Mouse (Mus musculus) heart, embryonic 13.5 days (tissue): Measurements from ENCODE around the gene Agpat2. TPM values are rescaled to one million over a fixed set of nuclear protein-coding genes. Genes with fewer than 3 reads are reported as not detected.

Experiments used
- ATAC-seq: fragments of 200-750 bp; cut with Nextera tagmentation; 2 replicates; pipeline ENCODE4 v1.8.0; 2017; ENCODE audit warnings: moderate TSS enrichment; ENCODE audit not compliant: insufficient number of reproducible peaks, low FRiP score, low TSS enrichment; ENCODE audit errors: extremely low read depth
- H3K27ac ChIP-seq: fragments of 300-500 bp; sonication (generic); replicated peaks from 2 replicates; pipeline ENCODE4 v1.5.1; 2015; ENCODE audit warnings: moderate library complexity, mild to moderate bottlenecking, inconsistent platforms
- H3K27me3 ChIP-seq: fragments of 300-500 bp; sonication (generic); replicated peaks from 2 replicates; pipeline ENCODE4 v1.6.1; 2015; ENCODE audit warnings: mild to moderate bottlenecking, inconsistent platforms
- H3K36me3 ChIP-seq: fragments of 300-500 bp; sonication (generic); 2 replicates; pipeline ENCODE4 v1.6.1; 2015; ENCODE audit warnings: mild to moderate bottlenecking, inconsistent platforms
- H3K4me1 ChIP-seq: fragments of 300-500 bp; sonication (generic); 2 replicates; pipeline ENCODE4 v1.6.1; 2015; ENCODE audit warnings: inconsistent platforms
- H3K4me2 ChIP-seq: fragments of 300-500 bp; sonication (generic); 2 replicates; pipeline ENCODE4 v1.6.1; 2015; ENCODE audit warnings: inconsistent platforms, mild to moderate bottlenecking, moderate library complexity
- H3K4me3 ChIP-seq: fragments of 300-500 bp; sonication (generic); 2 replicates; pipeline ENCODE4 v1.5.1; 2015; ENCODE audit warnings: moderate library complexity, mild to moderate bottlenecking, inconsistent platforms
- H3K9ac ChIP-seq: fragments of 300-500 bp; sonication (generic); 2 replicates; pipeline ENCODE4 v1.6.1; 2015; ENCODE audit warnings: inconsistent platforms, mild to moderate bottlenecking, moderate library complexity
- H3K9me3 ChIP-seq: fragments of 300-500 bp; sonication (generic); 2 replicates; pipeline ENCODE4 v1.6.1; 2016; ENCODE audit warnings: inconsistent platforms
- WGBS: fragments of 180-500 bp; shearing (Covaris S2); methylation state at CpG from one replicate; pipeline ENCODE4 v1.1.7; 2015; ENCODE audit warnings: mixed read lengths; 5-methylcytosine and 5-hydroxymethylcytosine counted together
- polyA plus RNA-seq: library from polyadenylated mRNA; unstranded; fragments of >200 nt; fragmentation: Nextera tagmentation; extraction: Ambion mirVana; gene quantifications from 2 replicates; pipeline ENCODE4 v1.2.1, GENCODE M21; 2015

The Agpat2 gene
- 21.8 and 23.2 TPM in 2 replicates for polyA plus RNA-seq

DNA sequence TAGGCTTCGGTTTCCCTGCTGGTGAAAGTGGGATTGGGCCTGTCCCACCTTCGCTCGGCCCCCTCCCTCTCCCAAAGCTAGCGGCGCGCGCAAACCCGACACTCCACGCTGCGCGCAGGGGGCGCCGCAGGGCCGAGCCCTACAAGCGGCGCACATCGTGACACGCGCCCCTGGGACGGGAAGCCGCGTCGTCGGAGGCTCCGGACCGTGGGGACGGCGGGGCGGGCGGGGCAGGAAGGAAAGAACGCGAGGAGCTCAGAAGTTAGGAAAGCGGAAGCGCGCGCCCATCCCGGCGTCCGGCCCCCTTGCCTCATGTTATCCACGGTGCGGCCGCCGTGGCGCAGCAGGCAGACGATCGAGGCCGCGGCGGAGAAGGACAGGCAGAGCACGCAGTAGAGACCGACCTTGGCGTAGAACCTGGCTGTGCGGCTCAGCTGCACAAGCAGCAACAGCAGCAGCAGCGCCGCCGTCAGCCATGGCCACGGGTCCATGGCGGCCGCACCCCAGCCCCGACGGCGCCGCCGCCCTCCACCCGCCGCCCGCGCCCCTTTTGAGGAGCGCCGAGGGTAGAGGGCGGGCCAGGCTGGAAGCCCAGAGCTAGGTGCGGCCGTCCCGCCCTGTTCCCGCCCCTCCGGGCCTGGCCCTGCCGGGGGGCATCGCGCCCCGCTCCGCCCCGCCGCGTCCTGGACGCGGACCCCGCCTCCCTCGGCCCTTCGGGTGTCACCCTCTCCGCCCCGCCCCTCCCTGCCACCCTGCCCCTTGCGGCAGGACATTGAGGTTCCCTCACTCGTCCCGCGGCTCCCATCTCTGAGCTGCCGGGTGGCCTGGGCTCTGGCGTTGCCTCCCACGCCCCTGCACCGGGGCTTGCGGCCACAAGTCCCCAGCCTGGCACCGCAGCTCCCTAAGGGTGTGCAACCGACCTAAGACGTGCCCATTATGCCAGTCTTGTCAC lies at the start of gene Agpat2:
Gene Agpat2, minus strand, starts transcription at position 698 of the 952 bp plus-strand sequence.
- WGBS: under 1% methylated on average over 95 of the region's 103 CpGs
- peak within 1 kb of the TSS; percentile 90 for H3K4me2 ChIP-seq
- H3K9ac ChIP-seq: peak within 1 kb of the TSS; percentile 90

GRCm38 (mm10) chr2:26646643-26647293 lies 42.6 kb upstream of the Agpat2 start:
- H3K4me3 ChIP-seq: no peak overlapping the region
- H3K27ac ChIP-seq: no peak overlapping the region
- no peak overlapping the region for H3K4me2 ChIP-seq
- H3K36me3 ChIP-seq: no peaks in the 10 kb centered on the region
- ATAC-seq: peak; percentile 81
- no peaks in the 10 kb centered on the region for H3K9me3 ChIP-seq
- no peaks in the 10 kb centered on the region; the same call in 1 of the 2 replicates for H3K27me3 ChIP-seq
- H3K9ac ChIP-seq: no peak overlapping the region
- 18% methylated on average over 3 of the region's 3 CpGs for WGBS
- H3K4me1 ChIP-seq: 0 out of 2 replicates have a peak, but pooled peaks cover 6% of the 10 kb centered on the region

More for the DNA sequence above, at the start of gene Agpat2:
- Histone ChIP-seq H3K4me1 (peaks cover 34% of the 10 kb centered on the region), H3K27ac (peak within 1 kb of the TSS; percentile 78), H3K4me3 (peak within 1 kb of the TSS; percentile 76), H3K36me3 (no peaks in the 10 kb centered on the region), H3K9me3 (no peaks in the 10 kb centered on the region), H3K27me3 (no peaks in the 10 kb centered on the region)
- peak; percentile 56 for ATAC-seq

GRCm38 (mm10) chr2:26643942-26644341 lies 39.7 kb upstream of the Agpat2 start:
- no peak overlapping the region for H3K27ac ChIP-seq
- ATAC-seq: no peak
- 56% methylated on average over 2 of the region's 2 CpGs for WGBS
- H3K9me3 ChIP-seq: no peaks in the 10 kb centered on the region
- H3K4me2 ChIP-seq: no peak overlapping the region
- H3K27me3 ChIP-seq: no peaks in the 10 kb centered on the region; the same call in 1 of the 2 replicates
- no peak overlapping the region for H3K9ac ChIP-seq
- H3K4me3 ChIP-seq: no peak overlapping the region
- peaks cover 15% of the 10 kb centered on the region for H3K4me1 ChIP-seq
- no peaks in the 10 kb centered on the region for H3K36me3 ChIP-seq

- Histone ChIP-seq H3K4me1 (peaks cover 34% of the 10 kb centered on the region), H3K4me2 (no peak overlapping the region), H3K9ac (0 out of 2 replicates have a peak overlapping the region, but pooled peaks have one; percentile 99), H3K27me3 (no peaks in the 10 kb centered on the region; the same call in 1 of the 2 replicates), H3K9me3 (no peaks in the 10 kb centered on the region), H3K27ac (no peak overlapping the region), H3K36me3 (peaks cover 28% of the 10 kb centered on the region), H3K4me3 (no peak overlapping the region)
- WGBS: 67% methylated on average over 7 of the region's 7 CpGs
- ATAC-seq: no peak
Observed at GRCm38 (mm10) chr2:26641006-26641647, 36.9 kb upstream of the Agpat2 start.

DNA sequence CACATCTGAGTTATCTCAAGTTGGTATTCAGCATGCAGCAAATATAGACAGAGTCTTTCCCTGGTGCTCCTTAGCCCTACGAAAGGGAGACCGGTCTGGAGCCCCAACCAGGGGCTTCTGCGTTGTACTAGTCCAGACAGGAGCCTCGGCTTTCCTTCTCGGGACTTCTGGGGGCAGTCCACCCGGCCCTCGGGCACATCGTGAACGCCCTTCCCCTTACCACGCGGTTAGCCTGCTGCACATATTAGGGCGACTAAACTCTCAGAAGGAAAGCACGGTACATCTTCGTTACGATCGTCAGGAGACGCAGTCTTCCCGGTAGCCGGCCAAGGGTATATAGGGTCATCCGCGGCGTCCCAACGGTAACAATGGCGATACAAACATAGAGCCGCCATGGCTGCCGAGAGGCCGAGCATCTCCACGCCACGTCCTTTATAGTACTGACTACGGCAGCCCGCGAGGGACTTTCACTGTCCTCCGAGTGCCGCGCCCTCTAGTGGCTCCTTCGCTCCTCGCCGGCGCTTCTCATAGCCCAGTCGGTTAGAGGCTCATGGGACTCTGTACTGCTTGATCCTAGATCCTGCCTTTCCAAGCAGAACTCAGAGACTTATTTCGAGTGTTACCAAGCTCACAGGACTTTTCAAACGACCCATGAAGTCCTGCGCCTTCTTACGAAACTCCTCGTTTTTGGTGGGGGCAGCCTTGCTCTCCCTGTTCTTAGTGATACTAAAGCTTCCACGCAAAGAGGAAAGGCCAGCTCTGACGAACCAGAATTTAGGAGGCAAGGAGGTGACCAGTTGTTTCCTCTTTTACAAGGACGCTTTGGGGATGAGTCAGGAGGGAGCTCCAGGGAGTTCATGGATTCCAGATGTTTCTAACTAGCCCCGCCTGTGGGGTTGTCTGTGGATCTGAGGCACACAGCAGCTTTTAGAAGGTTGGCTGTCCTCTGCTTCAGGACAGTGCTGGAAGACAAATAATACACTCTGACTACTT lies 35.9 kb upstream of the Agpat2 start:
- H3K4me1 ChIP-seq: peaks cover 42% of the 10 kb centered on the region
- peaks cover 38% of the 10 kb centered on the region for H3K36me3 ChIP-seq
- peak overlapping the region; percentile 90 for H3K4me2 ChIP-seq
- peak overlapping the region; percentile 85 for H3K27ac ChIP-seq
- peak overlapping the region; percentile 99 for H3K9ac ChIP-seq
- peak overlapping the region; percentile 99 for H3K4me3 ChIP-seq
- H3K9me3 ChIP-seq: no peaks in the 10 kb centered on the region
- H3K27me3 ChIP-seq: no peaks in the 10 kb centered on the region
- ATAC-seq: peak; percentile 64; the same call in 1 of the 2 replicates
- 4% methylated on average over 49 of the region's 49 CpGs for WGBS

DNA sequence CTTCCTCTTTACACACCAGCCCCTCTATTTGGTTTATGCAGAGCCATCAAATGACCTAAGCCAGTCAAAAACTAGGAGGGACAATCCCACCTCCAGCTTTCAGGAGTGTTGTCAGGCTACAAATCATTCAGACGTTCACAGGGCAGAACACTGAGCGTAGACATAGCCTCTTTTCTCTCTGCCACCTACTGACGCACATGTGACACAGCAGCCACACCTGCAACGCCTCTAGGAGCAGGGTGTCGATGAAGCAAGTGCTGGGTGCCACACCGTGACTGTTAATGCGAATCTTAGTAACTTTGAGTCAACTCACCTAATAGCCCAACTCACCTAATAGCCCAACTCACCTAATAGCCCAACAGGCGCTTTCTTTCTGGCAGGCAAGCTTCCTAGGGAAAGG lies 34.9 kb upstream of the Agpat2 start:
- Histone ChIP-seq H3K4me3 (peak overlapping the region; percentile 99), H3K9ac (peak overlapping the region; percentile 99), H3K4me1 (peaks cover 44% of the 10 kb centered on the region), H3K4me2 (peak overlapping the region; percentile 90), H3K27ac (peak overlapping the region; percentile 39), H3K9me3 (no peaks in the 10 kb centered on the region), H3K27me3 (no peaks in the 10 kb centered on the region), H3K36me3 (peaks cover 48% of the 10 kb centered on the region)
- ATAC-seq: no peak
- 7% methylated on average over 8 of the region's 8 CpGs for WGBS

- Histone ChIP-seq H3K36me3 (peaks cover 52% of the 10 kb centered on the region), H3K9me3 (no peaks in the 10 kb centered on the region), H3K4me3 (peak overlapping the region; percentile 99), H3K4me1 (peaks cover 40% of the 10 kb centered on the region), H3K27ac (peak overlapping the region; percentile 39; the same call in 1 of the 2 replicates), H3K4me2 (peak overlapping the region; percentile 90), H3K9ac (peak overlapping the region; percentile 99), H3K27me3 (no peaks in the 10 kb centered on the region)
- WGBS: 70% methylated on average over 5 of the region's 5 CpGs
- ATAC-seq: no peak
Observed at GRCm38 (mm10) chr2:26638572-26638971, 34.4 kb upstream of the Agpat2 start.

DNA sequence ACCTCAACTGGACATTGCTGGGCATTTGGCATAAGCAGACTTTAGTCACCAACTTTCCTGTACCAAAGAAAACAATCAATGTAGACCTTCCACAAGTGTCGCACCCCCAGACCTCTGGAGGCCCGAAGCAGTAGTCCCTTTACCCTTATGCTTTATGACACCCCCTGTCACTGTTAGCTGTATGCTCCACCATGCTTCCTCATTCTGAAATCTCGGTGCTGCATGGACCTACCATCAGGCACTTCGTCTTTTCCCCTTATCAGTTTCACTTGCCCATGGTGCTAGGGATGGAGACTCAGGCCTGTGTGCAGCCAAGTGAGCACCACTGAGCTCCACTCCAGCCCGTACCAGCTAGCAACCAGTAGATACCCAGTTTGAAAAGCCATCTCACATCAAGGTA lies 33.8 kb upstream of the Agpat2 start:
- 67% methylated on average over 5 of the region's 5 CpGs for WGBS
- H3K27me3 ChIP-seq: no peaks in the 10 kb centered on the region
- peak overlapping the region; percentile 99 for H3K4me3 ChIP-seq
- peak overlapping the region; percentile 90 for H3K4me2 ChIP-seq
- no peak for ATAC-seq
- H3K9ac ChIP-seq: peak overlapping the region; percentile 99; the same call in 1 of the 2 replicates
- no peaks in the 10 kb centered on the region for H3K9me3 ChIP-seq
- H3K27ac ChIP-seq: 0 out of 2 replicates have a peak overlapping the region, but pooled peaks have one; percentile 12
- H3K4me1 ChIP-seq: peaks cover 40% of the 10 kb centered on the region
- H3K36me3 ChIP-seq: peaks cover 55% of the 10 kb centered on the region

GRCm38 (mm10) chr2:26637316-26637932 lies 33.2 kb upstream of the Agpat2 start:
- H3K9me3 ChIP-seq: no peaks in the 10 kb centered on the region
- no peaks in the 10 kb centered on the region for H3K27me3 ChIP-seq
- H3K4me1 ChIP-seq: peaks cover 40% of the 10 kb centered on the region
- 75% methylated on average over 4 of the region's 4 CpGs for WGBS
- ATAC-seq: no peak
- H3K9ac ChIP-seq: peak overlapping the region; percentile 99; the same call in 1 of the 2 replicates
- H3K4me3 ChIP-seq: 0 out of 2 replicates have a peak overlapping the region, but pooled peaks have one; percentile 3
- H3K4me2 ChIP-seq: peak overlapping the region; percentile 90
- no peak overlapping the region for H3K27ac ChIP-seq
- peaks cover 55% of the 10 kb centered on the region for H3K36me3 ChIP-seq

DNA sequence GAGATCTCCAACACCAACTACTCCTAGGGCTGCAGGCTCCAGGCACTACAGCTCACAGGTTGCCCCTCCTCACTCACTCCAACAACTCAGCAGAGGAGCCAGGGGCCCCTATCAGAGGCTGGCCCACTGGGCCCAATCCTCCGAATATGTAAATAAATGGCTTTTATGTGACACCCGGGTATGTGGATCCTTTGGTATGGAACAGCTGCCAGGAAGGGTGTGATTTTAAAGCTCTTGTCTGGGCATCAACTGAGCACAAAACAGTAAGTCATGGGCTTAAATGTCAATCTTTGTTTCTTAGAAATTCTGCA lies 32.1 kb upstream of the Agpat2 start:
- Histone ChIP-seq H3K27me3 (no peaks in the 10 kb centered on the region), H3K9me3 (no peaks in the 10 kb centered on the region), H3K4me1 (peaks cover 40% of the 10 kb centered on the region), H3K4me3 (no peak overlapping the region), H3K27ac (no peak overlapping the region), H3K36me3 (peaks cover 55% of the 10 kb centered on the region), H3K4me2 (no peak overlapping the region), H3K9ac (no peak overlapping the region)
- no peak for ATAC-seq
- 54% methylated on average over 2 of the region's 2 CpGs for WGBS
